Mouse (Mus musculus): ENCODE results near the gene Krt20. TPM values are rescaled to one million over a fixed set of nuclear protein-coding genes. Genes with fewer than 3 reads are reported as not detected.
A peak's percentile ranks its signal among the peaks of the same experiment; 100 is the strongest.

The Krt20 gene
- polyA plus RNA-seq, 1 experiment from 2014 or later: 2.5 TPM

DNA sequence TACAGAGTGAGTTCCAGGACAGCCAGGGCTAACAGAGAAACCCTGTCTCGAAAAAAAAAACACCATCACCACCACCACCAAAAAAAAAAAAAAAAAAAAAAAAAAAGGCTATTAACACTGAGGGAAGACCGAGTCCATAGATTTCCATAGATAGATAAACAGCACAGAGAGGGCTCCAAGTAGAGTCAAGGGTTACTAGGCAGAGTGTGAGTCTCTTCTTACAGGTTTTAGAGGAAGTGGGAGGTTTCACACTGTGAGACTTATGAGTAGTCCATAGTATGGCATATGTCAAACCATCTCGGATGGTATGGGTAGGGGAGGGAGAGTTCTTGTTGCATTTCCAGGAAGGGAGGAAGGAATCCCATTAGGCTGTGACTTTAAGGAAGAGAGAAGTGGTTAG lies 39.9 kb downstream of the Krt20 start:
- 51% methylated on average over 3 of the region's 3 CpGs for WGBS
- H3K4me3 ChIP-seq (ENCODE audit: low read length): no peak overlapping the region
- no peaks in the 10 kb centered on the region for H3K4me1 ChIP-seq (ENCODE audit: control insufficient read depth, insufficient read depth, low read length)
- no peaks in the 10 kb centered on the region for H3K9me3 ChIP-seq (replicated peaks; ENCODE audit: control insufficient read depth, low read length)
- H3K9ac ChIP-seq (ENCODE audit: low read length): no peak overlapping the region
- H3K36me3 ChIP-seq (ENCODE audit: control insufficient read depth, insufficient read depth): no peaks in the 10 kb centered on the region
- peaks cover 4% of the 10 kb centered on the region; the same call in 1 of the 2 replicates for H3K27me3 ChIP-seq (ENCODE audit: control insufficient read depth, insufficient read depth, low read length)
- H3K4me2 ChIP-seq (ENCODE audit: low read depth, low read length): no peak overlapping the region
- ATAC-seq (replicated peaks; ENCODE audit: extremely low read depth, insufficient read depth, low FRiP score): no peak
- H3K27ac ChIP-seq (ENCODE audit: low read length): no peak overlapping the region

DNA sequence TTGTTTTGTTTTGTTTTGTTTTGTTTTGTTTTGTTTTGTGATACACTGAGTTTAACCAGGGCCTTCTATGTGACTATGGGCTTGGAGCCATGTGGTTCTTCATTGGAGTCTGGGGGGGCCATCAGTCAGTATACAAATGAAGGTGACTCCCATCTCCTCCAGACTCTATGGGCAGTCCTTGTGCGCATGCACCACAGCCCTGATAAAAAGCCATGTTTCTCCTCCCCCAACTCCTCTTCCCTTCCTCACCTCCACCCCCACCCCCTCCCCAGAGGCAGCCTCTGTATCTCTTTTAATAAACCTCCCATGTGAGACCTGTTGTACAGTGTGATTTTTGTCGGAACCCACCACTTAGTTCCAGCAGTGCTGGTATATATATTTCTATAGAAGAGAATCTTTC lies 41.3 kb downstream of the Krt20 start:
- H3K4me3 ChIP-seq (ENCODE audit: low read length): no peak overlapping the region
- no peak overlapping the region for H3K27ac ChIP-seq (ENCODE audit: low read length)
- peaks cover 4% of the 10 kb centered on the region; the same call in 1 of the 2 replicates for H3K27me3 ChIP-seq (ENCODE audit: control insufficient read depth, insufficient read depth, low read length)
- no peaks in the 10 kb centered on the region for H3K4me1 ChIP-seq (ENCODE audit: control insufficient read depth, insufficient read depth, low read length)
- ATAC-seq (replicated peaks; ENCODE audit: extremely low read depth, insufficient read depth, low FRiP score): no peak
- H3K9me3 ChIP-seq (replicated peaks; ENCODE audit: control insufficient read depth, low read length): no peaks in the 10 kb centered on the region
- H3K4me2 ChIP-seq (ENCODE audit: low read depth, low read length): no peak overlapping the region
- WGBS: 73% methylated on average over 2 of the region's 2 CpGs
- no peaks in the 10 kb centered on the region for H3K36me3 ChIP-seq (ENCODE audit: control insufficient read depth, insufficient read depth)
- no peak overlapping the region for H3K9ac ChIP-seq (ENCODE audit: low read length)

GRCm38 (mm10) chr11:99396034-99396433 lies 41.9 kb downstream of the Krt20 start:
- Histone ChIP-seq H3K27ac (ENCODE audit: low read length) (no peak overlapping the region), H3K4me1 (ENCODE audit: control insufficient read depth, insufficient read depth, low read length) (no peaks in the 10 kb centered on the region), H3K4me3 (ENCODE audit: low read length) (no peak overlapping the region), H3K9ac (ENCODE audit: low read length) (no peak overlapping the region), H3K9me3 (replicated peaks; ENCODE audit: control insufficient read depth, low read length) (no peaks in the 10 kb centered on the region), H3K4me2 (ENCODE audit: low read depth, low read length) (no peak overlapping the region), H3K36me3 (ENCODE audit: control insufficient read depth, insufficient read depth) (no peaks in the 10 kb centered on the region), H3K27me3 (ENCODE audit: control insufficient read depth, insufficient read depth, low read length) (peaks cover 3% of the 10 kb centered on the region)
- WGBS: 39% methylated on average over 3 of the region's 3 CpGs
- ATAC-seq (replicated peaks; ENCODE audit: extremely low read depth, insufficient read depth, low FRiP score): no peak

GRCm38 (mm10) chr11:99392492-99392891 lies 45.5 kb downstream of the Krt20 start:
- peaks cover 2% of the 10 kb centered on the region for H3K27me3 ChIP-seq (ENCODE audit: control insufficient read depth, insufficient read depth, low read length)
- H3K4me1 ChIP-seq (ENCODE audit: control insufficient read depth, insufficient read depth, low read length): no peaks in the 10 kb centered on the region
- no peak overlapping the region for H3K9ac ChIP-seq (ENCODE audit: low read length)
- no peak overlapping the region for H3K4me3 ChIP-seq (ENCODE audit: low read length)
- H3K36me3 ChIP-seq (ENCODE audit: control insufficient read depth, insufficient read depth): no peaks in the 10 kb centered on the region
- H3K27ac ChIP-seq (ENCODE audit: low read length): no peak overlapping the region
- no peaks in the 10 kb centered on the region for H3K9me3 ChIP-seq (replicated peaks; ENCODE audit: control insufficient read depth, low read length)
- H3K4me2 ChIP-seq (ENCODE audit: low read depth, low read length): no peak overlapping the region
- ATAC-seq (replicated peaks; ENCODE audit: extremely low read depth, insufficient read depth, low FRiP score): no peak
- WGBS: 83% methylated on average over 10 of the region's 10 CpGs

GRCm38 (mm10) chr11:99391375-99391774 lies 46.6 kb downstream of the Krt20 start:
- no peak overlapping the region for H3K9ac ChIP-seq (ENCODE audit: low read length)
- no peaks in the 10 kb centered on the region for H3K9me3 ChIP-seq (replicated peaks; ENCODE audit: control insufficient read depth, low read length)
- H3K4me1 ChIP-seq (ENCODE audit: control insufficient read depth, insufficient read depth, low read length): peaks cover 3% of the 10 kb centered on the region; the same call in 1 of the 2 replicates
- H3K4me3 ChIP-seq (ENCODE audit: low read length): no peak overlapping the region
- no peak overlapping the region for H3K27ac ChIP-seq (ENCODE audit: low read length)
- peaks cover 2% of the 10 kb centered on the region; the same call in 1 of the 2 replicates for H3K27me3 ChIP-seq (ENCODE audit: control insufficient read depth, insufficient read depth, low read length)
- no peak for ATAC-seq (replicated peaks; ENCODE audit: extremely low read depth, insufficient read depth, low FRiP score)
- WGBS: 74% methylated on average over 6 of the region's 6 CpGs
- H3K36me3 ChIP-seq (ENCODE audit: control insufficient read depth, insufficient read depth): no peaks in the 10 kb centered on the region
- no peak overlapping the region for H3K4me2 ChIP-seq (ENCODE audit: low read depth, low read length)

GRCm38 (mm10) chr11:99390866-99391265 lies 47.1 kb downstream of the Krt20 start:
- 65% methylated on average over 7 of the region's 7 CpGs for WGBS
- Histone ChIP-seq H3K9ac (ENCODE audit: low read length) (no peak overlapping the region), H3K4me1 (ENCODE audit: control insufficient read depth, insufficient read depth, low read length) (peaks cover 3% of the 10 kb centered on the region; the same call in 1 of the 2 replicates), H3K36me3 (ENCODE audit: control insufficient read depth, insufficient read depth) (no peaks in the 10 kb centered on the region), H3K27me3 (ENCODE audit: control insufficient read depth, insufficient read depth, low read length) (peaks cover 2% of the 10 kb centered on the region; the same call in 1 of the 2 replicates), H3K4me3 (ENCODE audit: low read length) (no peak overlapping the region), H3K4me2 (ENCODE audit: low read depth, low read length) (no peak overlapping the region; the same call in 1 of the 2 replicates), H3K27ac (ENCODE audit: low read length) (no peak overlapping the region), H3K9me3 (replicated peaks; ENCODE audit: control insufficient read depth, low read length) (no peaks in the 10 kb centered on the region)
- no peak for ATAC-seq (replicated peaks; ENCODE audit: extremely low read depth, insufficient read depth, low FRiP score)

DNA sequence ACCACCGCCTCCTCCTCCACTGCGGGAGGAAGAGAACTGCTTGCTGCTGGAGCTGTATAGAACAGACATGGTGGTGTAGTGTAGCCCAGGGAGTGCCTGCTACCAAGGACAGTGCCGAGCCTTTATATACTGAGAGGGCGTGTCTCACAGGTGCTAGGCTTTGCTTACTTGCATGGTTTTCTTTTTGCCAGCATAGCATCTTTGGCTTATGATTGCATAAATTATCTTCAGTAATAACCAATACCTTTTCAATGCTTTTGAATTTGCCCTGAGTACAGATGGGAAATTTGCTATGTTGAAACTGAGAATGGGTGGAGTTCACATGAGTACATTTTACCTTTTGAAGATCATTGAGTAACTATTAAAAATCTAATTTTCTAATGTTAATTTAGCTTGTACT lies 48.7 kb downstream of the Krt20 start, which contains the start of gene Krt10:
Gene Krt10 (minus strand): TSS at position 101 of the 400 bp plus-strand sequence.
- Histone ChIP-seq H3K4me2 (ENCODE audit: low read depth, low read length) (no peak within 1 kb of the TSS), H3K4me3 (ENCODE audit: low read length) (no peak within 1 kb of the TSS), H3K27me3 (ENCODE audit: control insufficient read depth, insufficient read depth, low read length) (peaks cover 4% of the 10 kb centered on the region; the same call in 1 of the 2 replicates), H3K27ac (ENCODE audit: low read length) (no peak within 1 kb of the TSS), H3K9ac (ENCODE audit: low read length) (no peak within 1 kb of the TSS), H3K36me3 (ENCODE audit: control insufficient read depth, insufficient read depth) (no peaks in the 10 kb centered on the region), H3K9me3 (replicated peaks; ENCODE audit: control insufficient read depth, low read length) (no peaks in the 10 kb centered on the region), H3K4me1 (ENCODE audit: control insufficient read depth, insufficient read depth, low read length) (peaks cover 3% of the 10 kb centered on the region; the same call in 1 of the 2 replicates)
- WGBS: 75% methylated on average over 4 of the region's 4 CpGs
- no peak for ATAC-seq (replicated peaks; ENCODE audit: extremely low read depth, insufficient read depth, low FRiP score)

DNA sequence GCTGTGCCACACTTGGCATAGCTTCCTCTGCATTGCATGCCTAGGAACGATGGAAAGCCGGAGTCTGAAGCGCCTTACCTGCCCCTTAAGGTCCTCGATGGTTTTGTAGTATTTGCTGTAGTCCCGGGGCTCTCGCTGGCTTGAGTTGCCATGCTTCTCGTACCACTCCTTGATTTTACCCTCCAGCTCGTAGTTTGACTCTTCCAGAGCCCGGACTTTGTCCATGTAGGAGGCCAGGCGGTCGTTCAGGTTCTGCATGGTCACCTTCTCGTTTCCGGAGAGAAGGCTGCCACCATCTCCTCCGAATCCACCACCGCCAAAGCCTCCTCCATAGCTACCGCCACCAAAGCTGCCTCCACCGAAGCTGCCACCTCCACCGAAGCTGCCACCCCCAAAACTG lies 49.3 kb downstream of the Krt20 start:
- WGBS: 91% methylated on average over 18 of the region's 18 CpGs
- ATAC-seq (replicated peaks; ENCODE audit: extremely low read depth, insufficient read depth, low FRiP score): no peak
- Histone ChIP-seq H3K4me3 (ENCODE audit: low read length) (no peak overlapping the region), H3K36me3 (ENCODE audit: control insufficient read depth, insufficient read depth) (no peaks in the 10 kb centered on the region), H3K9me3 (replicated peaks; ENCODE audit: control insufficient read depth, low read length) (no peaks in the 10 kb centered on the region), H3K27ac (ENCODE audit: low read length) (no peak overlapping the region), H3K27me3 (ENCODE audit: control insufficient read depth, insufficient read depth, low read length) (peaks cover 7% of the 10 kb centered on the region; the same call in 1 of the 2 replicates), H3K4me1 (ENCODE audit: control insufficient read depth, insufficient read depth, low read length) (peaks cover 3% of the 10 kb centered on the region; the same call in 1 of the 2 replicates), H3K4me2 (ENCODE audit: low read depth, low read length) (no peak overlapping the region), H3K9ac (ENCODE audit: low read length) (no peak overlapping the region)

DNA sequence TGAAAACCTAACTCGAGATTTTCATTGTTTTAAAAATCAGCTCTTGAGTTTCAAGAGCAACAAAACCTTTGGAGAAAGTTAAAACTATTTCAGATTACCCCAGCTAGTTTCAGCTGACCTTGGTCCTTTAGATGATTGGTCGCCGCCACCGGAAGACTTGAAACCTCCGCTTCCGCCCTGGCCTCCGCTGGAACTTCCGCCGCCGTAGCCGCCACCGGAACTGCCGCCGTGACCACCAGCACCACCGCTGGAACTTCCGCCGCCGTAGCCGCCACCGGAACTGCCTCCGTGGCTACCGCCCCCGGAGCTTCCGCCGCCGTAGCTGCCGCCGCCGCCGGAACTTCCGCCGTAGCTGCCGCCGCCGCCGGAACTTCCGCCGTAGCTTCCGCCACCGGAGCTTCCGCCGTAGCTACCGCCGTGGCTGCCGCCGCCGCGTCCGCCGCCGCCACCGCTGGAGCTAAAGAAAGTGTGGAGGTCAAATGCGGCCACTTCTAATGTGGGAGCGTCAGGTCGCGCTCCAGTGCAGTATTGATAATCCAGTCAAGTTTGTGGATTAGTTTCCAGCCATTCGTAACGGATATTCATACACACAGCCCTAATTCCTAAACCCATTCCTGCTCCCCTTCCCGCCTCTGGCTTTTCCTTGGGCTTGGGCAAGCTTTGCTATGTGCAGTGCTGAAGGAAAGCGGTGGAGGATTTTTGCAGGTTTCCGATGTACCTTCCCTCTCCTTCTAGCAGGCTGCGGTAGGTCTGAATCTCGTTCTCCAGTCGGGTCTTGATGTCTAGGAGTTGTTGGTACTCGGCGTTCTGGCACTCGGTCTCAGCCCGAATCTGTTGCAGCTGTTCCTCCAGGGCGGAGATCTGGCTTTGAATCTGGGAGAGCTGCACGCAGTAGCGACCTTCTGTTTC lies 51.9 kb downstream of the Krt20 start:
- Histone ChIP-seq H3K9ac (ENCODE audit: low read length) (peak overlapping the region; percentile 81), H3K27ac (ENCODE audit: low read length) (peak overlapping the region; percentile 97), H3K36me3 (ENCODE audit: control insufficient read depth, insufficient read depth) (no peaks in the 10 kb centered on the region), H3K9me3 (replicated peaks; ENCODE audit: control insufficient read depth, low read length) (no peaks in the 10 kb centered on the region), H3K4me3 (ENCODE audit: low read length) (peak overlapping the region; percentile 78), H3K4me2 (ENCODE audit: low read depth, low read length) (peak overlapping the region; percentile 74), H3K27me3 (ENCODE audit: control insufficient read depth, insufficient read depth, low read length) (peaks cover 8% of the 10 kb centered on the region; the same call in 1 of the 2 replicates), H3K4me1 (ENCODE audit: control insufficient read depth, insufficient read depth, low read length) (peaks cover 3% of the 10 kb centered on the region; the same call in 1 of the 2 replicates)
- 2% methylated on average over 71 of the region's 71 CpGs for WGBS
- peak; percentile 86 for ATAC-seq (replicated peaks; ENCODE audit: extremely low read depth, insufficient read depth, low FRiP score)
